Mouse (Mus musculus) myocyte (in vitro differentiated cells): ENCODE results near the gene Rpp25l. TPM values are rescaled to one million over a fixed set of nuclear protein-coding genes. Genes with fewer than 3 reads are reported as not detected.

Source experiments
- H3K27me3 ChIP-seq: one replicate; pipeline ENCODE4 v1.6.1; 2011; ENCODE audit not compliant: control insufficient read depth, insufficient read depth, insufficient read length
- H3K36me3 ChIP-seq: one replicate; pipeline ENCODE4 v1.6.1; 2011; ENCODE audit not compliant: control insufficient read depth, insufficient read depth
- H3K4me2 ChIP-seq: one replicate; pipeline ENCODE4 v1.6.1; 2011; ENCODE audit warnings: low read depth, control low read depth
- H3K4me3 ChIP-seq: one replicate; pipeline ENCODE4 v1.5.1; 2011; ENCODE audit warnings: mild to moderate bottlenecking, control low read depth, moderate library complexity
- H3K79me2 ChIP-seq: one replicate; pipeline ENCODE4 v1.6.1; 2011; ENCODE audit not compliant: control insufficient read depth, insufficient read depth
- H3ac ChIP-seq: one replicate; pipeline ENCODE4 v1.6.1; 2011; ENCODE audit not compliant: control insufficient read depth, insufficient read length
- CEBPB ChIP-seq: IDR thresholded peaks from 2 replicates; pipeline ENCODE4 v1.6.1; 2011; ENCODE audit warnings: mild to moderate bottlenecking, moderate library complexity; ENCODE audit not compliant: poor library complexity, insufficient read depth, severe bottlenecking
- E2F4 ChIP-seq: IDR thresholded peaks from one replicate; pipeline ENCODE4 v1.6.1; 2011; ENCODE audit warnings: mild to moderate bottlenecking, control low read depth, moderate library complexity; ENCODE audit not compliant: insufficient read depth
- MAX ChIP-seq: IDR thresholded peaks from one replicate; pipeline ENCODE4 v1.6.1; 2011; ENCODE audit warnings: low read depth, mild to moderate bottlenecking, control low read depth
- MYOD1 ChIP-seq, 3 experiments: IDR thresholded peaks; one replicate each; pipeline ENCODE4 v1.6.1; 2011; ENCODE audit warnings: control low read depth in 2 of 3, low read depth in 2 of 3, mild to moderate bottlenecking in 2 of 3, moderate library complexity in 1 of 3; ENCODE audit not compliant: insufficient read length in 2 of 3, control insufficient read depth in 1 of 3
- MYOG ChIP-seq, 3 experiments: IDR thresholded peaks; one replicate each; pipeline ENCODE4 v1.6.1; 2011; ENCODE audit warnings: control low read depth in 2 of 3, low read depth in 2 of 3, mild to moderate bottlenecking in 2 of 3; ENCODE audit not compliant: insufficient read length in 2 of 3, control insufficient read depth in 1 of 3, insufficient read depth in 1 of 3
- POLR2A ChIP-seq: IDR thresholded peaks from one replicate; pipeline ENCODE4 v1.6.1; 2011; ENCODE audit warnings: low read depth, mild to moderate bottlenecking, control low read depth, moderate library complexity; ENCODE audit not compliant: insufficient read length
- POLR2AphosphoS2 ChIP-seq: IDR thresholded peaks from one replicate; pipeline ENCODE4 v1.6.1; 2011; ENCODE audit warnings: low read depth, control low read depth; ENCODE audit not compliant: insufficient read length
- REST ChIP-seq: IDR thresholded peaks from one replicate; pipeline ENCODE4 v1.6.1; 2011; ENCODE audit warnings: mild to moderate bottlenecking, control low read depth, moderate library complexity; ENCODE audit not compliant: insufficient read depth, insufficient read length
- SRF ChIP-seq: IDR thresholded peaks from one replicate; pipeline ENCODE4 v1.6.1; 2011; ENCODE audit warnings: low read depth; ENCODE audit not compliant: control insufficient read depth, insufficient read length
- TCF12 ChIP-seq: IDR thresholded peaks from one replicate; pipeline ENCODE4 v1.6.1; 2011; ENCODE audit warnings: mild to moderate bottlenecking, control low read depth; ENCODE audit not compliant: poor library complexity, insufficient read depth, severe bottlenecking
- TCF3 ChIP-seq: IDR thresholded peaks from one replicate; pipeline ENCODE4 v1.6.1; 2011; ENCODE audit warnings: low read depth, control low read depth; ENCODE audit not compliant: insufficient read length
- USF1 ChIP-seq: IDR thresholded peaks from one replicate; pipeline ENCODE4 v1.6.1; 2011; ENCODE audit warnings: low read depth, mild to moderate bottlenecking, control low read depth, moderate library complexity
- polyA plus RNA-seq: library from polyadenylated mRNA; unstranded; fragments of >200 nt; fragmentation: generic; extraction: Trizol; gene quantifications from one replicate; pipeline ENCODE4 v1.2.1, GENCODE M21; 2012; ENCODE audit warnings: missing spikeins

The Rpp25l gene
- polyA plus RNA-seq, 1 experiment = 43.8 TPM

GRCm38 (mm10) chr4:41716834-41717233 is 3.5 kb upstream of the Rpp25l start:
- peaks cover 8% of the 10 kb centered on the region for H3K79me2 ChIP-seq
- no peak overlapping the region for H3K4me3 ChIP-seq
- no peaks in the 10 kb centered on the region for H3K27me3 ChIP-seq
- no peak overlapping the region for H3K4me2 ChIP-seq
- no peak overlapping the region for H3ac ChIP-seq
- H3K36me3 ChIP-seq = peaks cover 5% of the 10 kb centered on the region
- TF ChIP-seq POLR2AphosphoS2 = no peak
- TF ChIP-seq SRF = no peak
- TF ChIP-seq USF1 = no peak
- no peak for TF ChIP-seq MYOD1 (IDR thresholded peaks at IDR 0.05; ENCODE audit: control insufficient read depth in 1 of 3, insufficient read length in 2 of 3, low read depth in 2 of 3)
- no peak for TF ChIP-seq POLR2A
- TF ChIP-seq CEBPB = no peak
- TF ChIP-seq TCF12 = no peak
- TF ChIP-seq MYOG (IDR thresholded peaks at IDR 0.05; ENCODE audit: control insufficient read depth in 1 of 3, insufficient read depth in 1 of 3, insufficient read length in 2 of 3, low read depth in 2 of 3) = no peak
- TF ChIP-seq E2F4 = no peak
- TF ChIP-seq MAX = no peak

GRCm38 (mm10) chr4:41715596-41715995 is 2.3 kb upstream of the Rpp25l start:
- no peak overlapping the region for H3K4me3 ChIP-seq
- H3K36me3 ChIP-seq = peaks cover 5% of the 10 kb centered on the region
- no peaks in the 10 kb centered on the region for H3K27me3 ChIP-seq
- H3K4me2 ChIP-seq = no peak overlapping the region
- H3ac ChIP-seq = no peak overlapping the region
- TF ChIP-seq MYOD1 (IDR thresholded peaks at IDR 0.05; ENCODE audit: control insufficient read depth in 1 of 3, insufficient read length in 2 of 3, low read depth in 2 of 3) = no peak
- TF ChIP-seq MAX = no peak
- no peak for TF ChIP-seq POLR2A
- TF ChIP-seq E2F4 = no peak
- H3K79me2 ChIP-seq = peaks cover 8% of the 10 kb centered on the region

- no peaks in the 10 kb centered on the region for H3K27me3 ChIP-seq
- no peak overlapping the region for H3K4me2 ChIP-seq
- H3K79me2 ChIP-seq = peaks cover 8% of the 10 kb centered on the region
- no peak for TF ChIP-seq CEBPB
- H3K4me3 ChIP-seq = no peak overlapping the region
- H3K36me3 ChIP-seq = peaks cover 5% of the 10 kb centered on the region
- H3ac ChIP-seq = no peak overlapping the region
Observed at GRCm38 (mm10) chr4:41715082-41715481, 1.7 kb upstream of the Rpp25l start.

- Histone ChIP-seq H3K27me3 (no peaks in the 10 kb centered on the region), H3ac (no peak overlapping the region), H3K36me3 (peaks cover 3% of the 10 kb centered on the region), H3K79me2 (peaks cover 8% of the 10 kb centered on the region), H3K4me3 (peak overlapping the region; percentile 91), H3K4me2 (peak overlapping the region; percentile 98)
- TF ChIP-seq POLR2AphosphoS2 = peak; percentile 51
- no peak for TF ChIP-seq POLR2A
Observed at GRCm38 (mm10) chr4:41714276-41714675, 942 bp upstream of the Rpp25l start.

GRCm38 (mm10) chr4:41712421-41713196 is 725 bp downstream of the Rpp25l start:
- H3K4me3 ChIP-seq = peak overlapping the region; percentile 91
- H3K27me3 ChIP-seq = no peaks in the 10 kb centered on the region
- peaks cover 8% of the 10 kb centered on the region for H3K79me2 ChIP-seq
- H3K4me2 ChIP-seq = peak overlapping the region; percentile 96
- no peak for TF ChIP-seq SRF
- TF ChIP-seq MYOD1 (IDR thresholded peaks at IDR 0.05; ENCODE audit: control insufficient read depth in 1 of 3, insufficient read length in 2 of 3, low read depth in 2 of 3) = peak in 1 of 3 experiments; percentile 8
- no peak for TF ChIP-seq POLR2A
- TF ChIP-seq MYOG (IDR thresholded peaks at IDR 0.05; ENCODE audit: control insufficient read depth in 1 of 3, insufficient read depth in 1 of 3, insufficient read length in 2 of 3, low read depth in 2 of 3) = peak in 1 of 3 experiments; percentile 14
- peak overlapping the region; percentile 14 for H3ac ChIP-seq
- no peaks in the 10 kb centered on the region for H3K36me3 ChIP-seq

- Histone ChIP-seq H3K4me2 (peak overlapping the region; percentile 96), H3K36me3 (no peaks in the 10 kb centered on the region), H3K27me3 (no peaks in the 10 kb centered on the region), H3K4me3 (peak overlapping the region; percentile 91), H3ac (peak overlapping the region; percentile 14), H3K79me2 (peaks cover 8% of the 10 kb centered on the region)
- no peak for TF ChIP-seq POLR2A
- TF ChIP-seq TCF3 = no peak
- TF ChIP-seq USF1 = no peak
- TF ChIP-seq SRF = no peak
- no peak for TF ChIP-seq REST
- TF ChIP-seq E2F4 = no peak
Observed at GRCm38 (mm10) chr4:41711705-41712375, 1.5 kb downstream of the Rpp25l start.
